In genomic region chr3:137514238-137514637, GRCm38 (mm10) we compare ENCODE assay signal across 18 mouse cellular contexts.
DNase-seq lines count a peak whose midpoint lies in the region; TF ChIP-seq lines count a peak whose summit lies in the region.
"Had no signal": no experiment of that assay in that cellular context is flagged by ENCODE, and none has a peak within 500 bp of the region (broad histone marks: within the 10 kb centered on the region; RNA-seq: fewer than 3 reads in every experiment).

No protein-coding gene starts in this region.

- TF ChIP-seq CTCF in gastrocnemius, adult 2 months (IDR thresholded peaks at IDR 0.05) = no peak
- TF ChIP-seq CTCF in layer of hippocampus, adult 2 months (conservative IDR thresholded peaks at IDR 0.05) = no peak

- H3K27ac ChIP-seq in gastrocnemius, adult 2 months = peak overlapping the region; percentile 81
- 0 out of 2 replicates have a peak overlapping the region, but pooled peaks have one; percentile 37 for H3K27ac ChIP-seq in layer of hippocampus, adult 2 months
- H3K27ac ChIP-seq: embryonic facial prominence, embryonic 15.5 days; forebrain, embryonic 10.5 days; forebrain, embryonic 12.5 days had no signal

- intact Hi-C loops in gastrocnemius, adult 2 months (cut with DNase I) = loop anchor here (5.0 kb wide), 1 partner anchor 108 kb away; the partner anchor contains the start of gene Ddit4l
- intact Hi-C loops in gastrocnemius, postnatal 36 days (cut with DNase I) = no loop called here

- no peak overlapping the region; the same call in 1 of the 2 replicates for H3K4me3 ChIP-seq in gastrocnemius, adult 2 months
- no peak overlapping the region for H3K4me3 ChIP-seq in layer of hippocampus, adult 2 months
- H3K4me3 ChIP-seq: embryonic facial prominence, embryonic 13.5 days; embryonic facial prominence, embryonic 15.5 days; erythroblast, embryonic 14.5 days; forebrain, embryonic 10.5 days; forebrain, embryonic 12.5 days had no signal

- DNase-seq in gastrocnemius, adult 2 months = no peak
- no peak for DNase-seq in gastrocnemius, postnatal 36 days
- DNase-seq in layer of hippocampus, adult 2 months (ENCODE audit: low spot score in 2 of 2) = no peak
- no peak for DNase-seq in layer of hippocampus, postnatal 14 days (ENCODE audit: low spot score in 2 of 2)
- no peak for DNase-seq in spleen, adult 18-20 months
- DNase-seq: adrenal gland, adult 2 months; adrenal gland, postnatal 10 days; adrenal gland, postnatal 25 days; cerebellum, adult 11 months; cerebellum, adult 18-20 months; cerebellum, adult 8-10 months; cerebellum, postnatal 14 days; embryo, embryonic 11 days had no signal
